Mouse (Mus musculus) ES-E14 (cell line): ENCODE measurements around the gene Tex21. TPM values are rescaled to one million over a fixed set of nuclear protein-coding genes. Genes with fewer than 3 reads are reported as not detected.

Experiments used
- DNase-seq: peaks from one replicate; pipeline ENCODE4 v3.0.0-alpha.2; 2013; ENCODE audit warnings: low read depth, low spot score
- H3K27ac ChIP-seq: 2 replicates; pipeline ENCODE4 v1.5.1; 2012; ENCODE audit warnings: low read depth, mild to moderate bottlenecking, low read length, moderate library complexity, mixed read lengths; ENCODE audit not compliant: poor library complexity, insufficient read depth, severe bottlenecking
- H3K36me3 ChIP-seq: 2 replicates; pipeline ENCODE4 v1.6.1; 2012; ENCODE audit warnings: mild to moderate bottlenecking, low read length, moderate library complexity, mixed read lengths; ENCODE audit not compliant: control insufficient read depth, poor library complexity, insufficient read depth, severe bottlenecking
- H3K4me1 ChIP-seq, 2 experiments: fragments of 150-350 bp in 1 of 2; sonication (generic) in 1 of 2; 2 replicates each; pipeline ENCODE4 v1.6.1; 2012; ENCODE audit warnings: low read length in 2 of 2, mild to moderate bottlenecking in 1 of 2, mixed read lengths in 1 of 2; ENCODE audit not compliant: control insufficient read depth in 2 of 2, insufficient read depth in 2 of 2, poor library complexity in 1 of 2
- H3K4me3 ChIP-seq, 2 experiments: fragments of 150-350 bp in 1 of 2; sonication (generic) in 1 of 2; 2 replicates each; pipeline ENCODE4 v1.5.1; 2012; ENCODE audit warnings: low read length in 2 of 2, low read depth in 1 of 2, mild to moderate bottlenecking in 1 of 2, mixed read lengths in 1 of 2; ENCODE audit not compliant: insufficient read depth in 1 of 2, poor library complexity in 1 of 2, severe bottlenecking in 1 of 2
- H3K9ac ChIP-seq: 2 replicates; pipeline ENCODE4 v1.6.1; 2012; ENCODE audit warnings: low read depth, mild to moderate bottlenecking, low read length, mixed read lengths; ENCODE audit not compliant: poor library complexity, insufficient read depth, severe bottlenecking
- H3K9me3 ChIP-seq: fragments of 150-350 bp; sonication (generic); 2 replicates; pipeline ENCODE4 v1.6.1; 2012; ENCODE audit warnings: low read depth, mild to moderate bottlenecking, low read length; ENCODE audit not compliant: control insufficient read depth, insufficient read depth
- CHD2 ChIP-seq: IDR thresholded peaks from 2 replicates; pipeline ENCODE4 v1.6.1; 2014; ENCODE audit warnings: mild to moderate bottlenecking, low read depth, low read length, inconsistent platforms
- HCFC1 ChIP-seq: IDR thresholded peaks from 2 replicates; pipeline ENCODE4 v1.6.1; 2012; ENCODE audit warnings: low read length, inconsistent platforms, borderline replicate concordance; ENCODE audit not compliant: insufficient read depth
- MAFK ChIP-seq: IDR thresholded peaks from 2 replicates; pipeline ENCODE4 v1.6.1; 2014; ENCODE audit warnings: mild to moderate bottlenecking, low read depth, low read length, inconsistent platforms; ENCODE audit not compliant: insufficient read depth
- ZC3H11A ChIP-seq: IDR thresholded peaks from 2 replicates; pipeline ENCODE4 v1.6.1; 2012; ENCODE audit warnings: low read depth, mild to moderate bottlenecking, inconsistent platforms, low read length, borderline replicate concordance
- ZNF384 ChIP-seq: IDR thresholded peaks from 2 replicates; pipeline ENCODE4 v1.6.1; 2012; ENCODE audit warnings: low read depth, low read length, inconsistent platforms
- in situ Hi-C, 2 experiments: fragments of 600-800 bp; cut with MboI; formaldehyde crosslinking; loops; one replicate each; pipeline ENCODE4 v1.15.1; 2025; ENCODE audit warnings: low sequenced_read_pairs in 2 of 2, inconsistent platforms in 1 of 2; ENCODE audit not compliant: unreplicated experiment in 2 of 2
- total RNA-seq: library from RNA; depleted of rRNA; stranded (reverse); fragments of 300-350 nt; gene quantifications from 2 replicates; pipeline ENCODE4 v1.2.3, GENCODE M21; 2012; rRNA removed

Gene Tex21
- total RNA-seq, result 1.8 and 2.0 TPM in 2 replicates

DNA sequence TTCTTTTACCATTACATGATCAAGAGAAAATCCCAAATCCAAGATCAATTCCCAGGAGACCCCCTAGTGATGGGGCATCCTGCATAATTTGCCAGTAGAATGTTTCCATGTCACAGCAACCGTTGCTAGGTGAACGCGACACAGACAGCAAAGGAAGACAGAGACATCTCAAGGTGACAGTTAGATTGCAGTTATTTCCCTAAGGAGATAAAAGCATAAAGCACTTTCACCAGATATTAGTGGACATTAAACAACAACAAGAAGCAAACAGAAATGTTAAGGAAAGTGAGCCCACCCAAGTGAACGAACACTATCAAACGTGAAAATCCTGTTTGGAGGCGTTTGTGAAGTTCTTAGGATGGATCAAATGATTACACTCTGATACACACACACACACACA, at the start of gene Tex21:
Gene Tex21, minus strand, starts transcription at position 101 of the 400 bp plus-strand sequence.
- Histone ChIP-seq H3K27ac (no peak within 1 kb of the TSS), H3K4me1 (peaks cover 0 to 17% of the 10 kb centered on the region in 2 experiments; a peak in 3 of 4 replicates), H3K9me3 (no peaks in the 10 kb centered on the region), H3K36me3 (no peaks in the 10 kb centered on the region), H3K9ac (no peak within 1 kb of the TSS), H3K4me3 (no peak within 1 kb of the TSS)
- TF ChIP-seq HCFC1, result no peak
- no peak for TF ChIP-seq MAFK
- TF ChIP-seq ZNF384, result no peak
- TF ChIP-seq ZC3H11A, result no peak
- no peak for TF ChIP-seq CHD2
- DNase-seq, result no peak
- in situ Hi-C loops, result no loop called here

GRCm38 (mm10) chr12:76293192-76293591, 46.6 kb upstream of the Tex21 start:
- peak; percentile 49 for DNase-seq
- Histone ChIP-seq H3K9ac (no peak overlapping the region), H3K9me3 (no peaks in the 10 kb centered on the region), H3K27ac (no peak overlapping the region), H3K4me1 (peaks cover 0 to 4% of the 10 kb centered on the region in 2 experiments; a peak in 2 of 4 replicates), H3K36me3 (peaks cover 62% of the 10 kb centered on the region), H3K4me3 (no peak overlapping the region)
- in situ Hi-C loops, result no loop called here
- TF ChIP-seq CHD2 (no peak), HCFC1 (no peak), ZC3H11A (no peak), MAFK (no peak), ZNF384 (no peak)

GRCm38 (mm10) chr12:76290271-76290670, 43.7 kb upstream of the Tex21 start:
- in situ Hi-C loops, result no loop called here
- Histone ChIP-seq H3K4me3 (no peak overlapping the region), H3K4me1 (peaks cover 0 to 4% of the 10 kb centered on the region in 2 experiments; a peak in 2 of 4 replicates), H3K27ac (no peak overlapping the region), H3K9ac (no peak overlapping the region), H3K36me3 (peaks cover 63% of the 10 kb centered on the region), H3K9me3 (no peaks in the 10 kb centered on the region)
- DNase-seq, result no peak
- TF ChIP-seq ZNF384 (no peak), ZC3H11A (no peak), HCFC1 (no peak), CHD2 (no peak), MAFK (no peak)

GRCm38 (mm10) chr12:76289428-76289827, 42.9 kb upstream of the Tex21 start:
- Histone ChIP-seq H3K4me1 (peaks cover 0 to 4% of the 10 kb centered on the region in 2 experiments; a peak in 2 of 4 replicates), H3K36me3 (peaks cover 64% of the 10 kb centered on the region), H3K4me3 (no peak overlapping the region), H3K27ac (no peak overlapping the region), H3K9ac (no peak overlapping the region), H3K9me3 (no peaks in the 10 kb centered on the region)
- TF ChIP-seq HCFC1 (no peak), ZNF384 (no peak), MAFK (no peak), CHD2 (no peak), ZC3H11A (no peak)
- in situ Hi-C loops, result no loop called here
- DNase-seq, result no peak
